Mouse (Mus musculus): ENCODE measurements at regions not wholly inside any gene's neighbourhood (a gene's known extent, or its start where the extent isn't known, plus 50 kb on each side); places are given as distances from the start of the nearest gene placed in this dataset.

DNA sequence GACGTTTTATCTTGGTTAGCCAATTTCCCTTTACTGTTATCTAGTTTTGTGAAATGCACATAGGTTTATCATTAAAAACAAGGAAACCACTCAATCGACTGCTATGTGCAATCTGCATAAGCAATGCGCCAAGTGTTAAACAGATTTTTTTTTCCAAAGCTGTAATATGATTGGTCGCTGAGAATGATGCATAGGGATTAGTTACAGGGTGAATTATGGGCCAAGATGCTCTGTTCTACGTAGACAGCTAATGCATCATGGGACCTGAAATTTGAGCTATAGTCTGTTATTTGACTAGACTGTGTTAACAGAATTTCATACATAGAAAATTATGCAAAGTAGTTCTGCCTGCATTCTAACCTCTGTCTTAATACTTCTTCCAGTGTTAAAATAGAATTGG lies 284.0 kb downstream of the Basp1 start:
- Histone ChIP-seq H3K27me3 (ENCODE audit: control insufficient read depth, insufficient read depth, low read length) (no peaks in the 10 kb centered on the region), H3K4me2 (ENCODE audit: low read depth) (no peak overlapping the region), H3K9me3 (ENCODE audit: control insufficient read depth, low read length) (no peaks in the 10 kb centered on the region), H3K4me1 (ENCODE audit: control insufficient read depth, insufficient read depth, low read length) (no peaks in the 10 kb centered on the region), H3K4me3 (ENCODE audit: low read depth, low read length) (no peak overlapping the region), H3K27ac (ENCODE audit: low read depth, low read length) (no peak overlapping the region), H3K9ac (ENCODE audit: low read length) (no peak overlapping the region), H3K36me3 (ENCODE audit: control insufficient read depth, insufficient read depth, low read length) (no peaks in the 10 kb centered on the region)
- ATAC-seq (ENCODE audit: insufficient read depth, low FRiP score, low TSS enrichment): no peak
- WGBS: 76% methylated on average over 5 of the region's 5 CpGs
- DNase-seq (ENCODE audit: low spot score): no peak

- Histone ChIP-seq H3K27ac (ENCODE audit: low read depth, low read length) (no peak overlapping the region), H3K36me3 (ENCODE audit: control insufficient read depth, insufficient read depth, low read length) (no peaks in the 10 kb centered on the region), H3K9ac (ENCODE audit: low read length) (no peak overlapping the region), H3K4me1 (ENCODE audit: control insufficient read depth, insufficient read depth, low read length) (no peaks in the 10 kb centered on the region), H3K27me3 (ENCODE audit: control insufficient read depth, insufficient read depth, low read length) (no peaks in the 10 kb centered on the region), H3K9me3 (ENCODE audit: control insufficient read depth, low read length) (no peaks in the 10 kb centered on the region), H3K4me3 (ENCODE audit: low read depth, low read length) (no peak overlapping the region), H3K4me2 (ENCODE audit: low read depth) (no peak overlapping the region)
- WGBS: 46% methylated on average over 4 of the region's 4 CpGs
- no peak for DNase-seq (ENCODE audit: low spot score)
- no peak for ATAC-seq (ENCODE audit: insufficient read depth, low FRiP score, low TSS enrichment)
Measured at GRCm38 (mm10) chr15:25120441-25120840, 293.1 kb downstream of the Basp1 start.

DNA sequence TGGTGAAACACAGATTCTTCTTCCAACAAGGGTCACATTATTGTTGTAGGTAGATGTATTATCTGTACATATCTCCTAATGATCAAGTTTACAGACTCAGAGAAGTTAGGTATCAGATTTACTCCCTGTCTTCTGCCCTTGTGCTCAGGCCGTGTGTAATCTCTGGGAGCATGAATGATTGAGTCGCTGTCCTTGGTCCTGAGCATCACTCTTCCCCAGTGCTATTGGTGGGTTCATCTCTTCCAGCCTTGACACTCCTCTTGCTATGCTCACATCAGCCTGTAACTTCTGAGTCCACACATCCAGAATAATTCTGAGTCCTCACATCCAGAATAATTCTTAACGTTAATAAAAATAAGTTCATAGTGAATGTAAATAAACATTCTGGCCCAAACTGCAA lies 295.6 kb downstream of the Basp1 start:
- DNase-seq (ENCODE audit: low spot score): peak; percentile 63
- Histone ChIP-seq H3K4me3 (ENCODE audit: low read depth, low read length) (no peak overlapping the region), H3K9me3 (ENCODE audit: control insufficient read depth, low read length) (no peaks in the 10 kb centered on the region), H3K9ac (ENCODE audit: low read length) (no peak overlapping the region), H3K36me3 (ENCODE audit: control insufficient read depth, insufficient read depth, low read length) (no peaks in the 10 kb centered on the region), H3K4me2 (ENCODE audit: low read depth) (no peak overlapping the region), H3K27ac (ENCODE audit: low read depth, low read length) (no peak overlapping the region), H3K27me3 (ENCODE audit: control insufficient read depth, insufficient read depth, low read length) (no peaks in the 10 kb centered on the region), H3K4me1 (ENCODE audit: control insufficient read depth, insufficient read depth, low read length) (no peaks in the 10 kb centered on the region)
- no peak for ATAC-seq (ENCODE audit: insufficient read depth, low FRiP score, low TSS enrichment)
- 54% methylated on average over 3 of the region's 3 CpGs for WGBS

DNA sequence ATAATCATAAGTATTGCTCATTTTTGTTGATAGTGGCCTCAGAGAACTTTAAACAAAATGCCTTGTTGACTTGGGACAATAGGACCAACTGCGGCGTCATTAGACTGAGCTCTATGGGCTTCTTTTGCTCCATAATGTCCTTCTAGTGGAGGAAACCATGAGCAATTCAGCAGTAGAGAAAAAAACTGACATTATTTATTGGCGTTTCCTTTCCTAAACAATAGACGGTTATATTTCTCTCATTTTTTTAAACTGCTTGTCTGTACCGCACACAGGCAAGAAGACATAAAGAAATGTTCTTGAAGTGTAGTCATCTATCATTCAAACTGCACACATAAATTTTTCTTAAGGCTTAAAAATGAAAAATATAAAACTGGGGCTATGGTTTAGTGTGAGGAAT lies 310.8 kb downstream of the Basp1 start:
- H3K9me3 ChIP-seq (ENCODE audit: control insufficient read depth, low read length): no peaks in the 10 kb centered on the region
- H3K4me3 ChIP-seq (ENCODE audit: low read depth, low read length): no peak overlapping the region
- H3K4me2 ChIP-seq (ENCODE audit: low read depth): no peak overlapping the region
- DNase-seq (ENCODE audit: low spot score) (no peak), ATAC-seq (ENCODE audit: insufficient read depth, low FRiP score, low TSS enrichment) (no peak)
- H3K36me3 ChIP-seq (ENCODE audit: control insufficient read depth, insufficient read depth, low read length): no peaks in the 10 kb centered on the region
- no peaks in the 10 kb centered on the region for H3K4me1 ChIP-seq (ENCODE audit: control insufficient read depth, insufficient read depth, low read length)
- H3K27ac ChIP-seq (ENCODE audit: low read depth, low read length): no peak overlapping the region
- 74% methylated on average over 5 of the region's 5 CpGs for WGBS
- no peaks in the 10 kb centered on the region for H3K27me3 ChIP-seq (ENCODE audit: control insufficient read depth, insufficient read depth, low read length)
- no peak overlapping the region for H3K9ac ChIP-seq (ENCODE audit: low read length)

DNA sequence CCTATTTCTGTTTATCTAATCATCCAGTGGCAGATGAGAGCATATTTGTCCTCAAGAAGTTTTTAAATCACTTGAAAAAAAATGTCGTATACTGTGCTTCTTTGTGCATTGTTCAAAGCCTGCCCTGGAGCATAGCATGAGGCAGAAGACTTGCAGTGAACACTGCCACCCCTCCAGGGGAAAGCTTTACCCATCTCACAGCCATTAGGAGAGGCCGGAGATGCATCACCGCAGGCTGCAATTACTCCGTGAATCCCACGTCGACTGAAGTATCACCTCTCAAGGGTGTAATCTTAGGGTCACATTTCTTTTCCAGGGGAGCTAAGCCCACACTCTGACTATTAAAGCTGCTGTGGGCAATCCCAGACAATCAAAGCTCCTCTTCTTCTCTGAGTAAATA lies 319.8 kb downstream of the Basp1 start:
- DNase-seq (ENCODE audit: low spot score) (peak; percentile 14), ATAC-seq (ENCODE audit: insufficient read depth, low FRiP score, low TSS enrichment) (no peak)
- Histone ChIP-seq H3K9ac (ENCODE audit: low read length) (no peak overlapping the region), H3K4me1 (ENCODE audit: control insufficient read depth, insufficient read depth, low read length) (no peaks in the 10 kb centered on the region), H3K4me2 (ENCODE audit: low read depth) (no peak overlapping the region), H3K9me3 (ENCODE audit: control insufficient read depth, low read length) (no peaks in the 10 kb centered on the region), H3K4me3 (ENCODE audit: low read depth, low read length) (no peak overlapping the region), H3K27ac (ENCODE audit: low read depth, low read length) (no peak overlapping the region), H3K27me3 (ENCODE audit: control insufficient read depth, insufficient read depth, low read length) (no peaks in the 10 kb centered on the region), H3K36me3 (ENCODE audit: control insufficient read depth, insufficient read depth, low read length) (no peaks in the 10 kb centered on the region)
- 31% methylated on average over 6 of the region's 6 CpGs for WGBS

DNA sequence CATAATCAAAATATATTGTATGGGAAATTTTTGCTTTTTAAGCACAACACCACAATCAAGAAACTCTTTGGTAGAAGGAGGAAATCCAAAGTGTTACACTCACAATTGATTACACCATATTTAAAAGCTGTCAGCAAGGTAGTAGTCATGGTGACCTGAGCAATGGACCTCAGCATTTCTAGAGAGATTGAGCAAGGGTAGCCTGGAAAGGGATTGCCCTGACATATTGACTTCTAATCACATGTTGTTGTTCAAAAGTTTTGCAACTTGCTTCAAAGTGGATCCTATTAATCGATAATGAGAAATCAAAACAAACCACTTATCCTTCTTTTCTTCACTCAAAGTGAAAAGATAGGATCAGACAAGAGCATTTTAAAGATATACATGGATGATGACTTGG lies 343.9 kb downstream of the Basp1 start:
- ATAC-seq (ENCODE audit: insufficient read depth, low FRiP score, low TSS enrichment) (no peak), DNase-seq (ENCODE audit: low spot score) (no peak)
- Histone ChIP-seq H3K27me3 (ENCODE audit: control insufficient read depth, insufficient read depth, low read length) (no peaks in the 10 kb centered on the region), H3K36me3 (ENCODE audit: control insufficient read depth, insufficient read depth, low read length) (no peaks in the 10 kb centered on the region), H3K9me3 (ENCODE audit: control insufficient read depth, low read length) (no peaks in the 10 kb centered on the region), H3K9ac (ENCODE audit: low read length) (no peak overlapping the region), H3K27ac (ENCODE audit: low read depth, low read length) (no peak overlapping the region), H3K4me2 (ENCODE audit: low read depth) (no peak overlapping the region), H3K4me3 (ENCODE audit: low read depth, low read length) (no peak overlapping the region), H3K4me1 (ENCODE audit: control insufficient read depth, insufficient read depth, low read length) (no peaks in the 10 kb centered on the region)
- 87% methylated on average over 1 of the region's 1 CpGs for WGBS

GRCm38 (mm10) chr15:25059347-25059746 lies 354.2 kb downstream of the Basp1 start:
- no peak overlapping the region for H3K4me2 ChIP-seq (ENCODE audit: low read depth)
- ATAC-seq (ENCODE audit: insufficient read depth, low FRiP score, low TSS enrichment) (no peak), DNase-seq (ENCODE audit: low spot score) (no peak)
- no peaks in the 10 kb centered on the region for H3K36me3 ChIP-seq (ENCODE audit: control insufficient read depth, insufficient read depth, low read length)
- H3K4me1 ChIP-seq (ENCODE audit: control insufficient read depth, insufficient read depth, low read length): no peaks in the 10 kb centered on the region
- no peak overlapping the region for H3K4me3 ChIP-seq (ENCODE audit: low read depth, low read length)
- H3K27ac ChIP-seq (ENCODE audit: low read depth, low read length): no peak overlapping the region
- H3K9me3 ChIP-seq (ENCODE audit: control insufficient read depth, low read length): no peaks in the 10 kb centered on the region
- no peak overlapping the region for H3K9ac ChIP-seq (ENCODE audit: low read length)
- no peaks in the 10 kb centered on the region for H3K27me3 ChIP-seq (ENCODE audit: control insufficient read depth, insufficient read depth, low read length)

DNA sequence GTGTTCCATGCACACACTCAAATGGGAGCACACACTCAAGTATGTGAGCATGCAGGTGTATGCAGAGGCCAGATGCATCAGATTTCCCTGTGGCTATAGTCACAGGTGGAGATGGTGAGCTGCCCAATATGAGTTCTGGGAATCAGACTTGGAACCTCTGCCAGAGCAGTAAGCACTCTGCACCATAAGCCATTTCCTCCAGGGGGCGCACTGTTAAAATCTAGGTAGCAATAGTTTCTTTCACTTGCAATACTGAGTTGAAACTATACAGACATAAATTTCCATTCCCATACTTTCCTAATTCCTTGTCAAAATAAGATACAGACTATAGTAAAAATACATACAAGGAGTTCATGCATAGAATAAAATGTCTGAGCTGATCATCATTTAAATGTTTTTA lies 365.7 kb downstream of the Basp1 start:
- DNase-seq (ENCODE audit: low spot score) (peak; percentile 62), ATAC-seq (ENCODE audit: insufficient read depth, low FRiP score, low TSS enrichment) (no peak)
- Histone ChIP-seq H3K4me1 (ENCODE audit: control insufficient read depth, insufficient read depth, low read length) (peaks cover 3% of the 10 kb centered on the region; the same call in 1 of the 2 replicates), H3K27ac (ENCODE audit: low read depth, low read length) (no peak overlapping the region), H3K36me3 (ENCODE audit: control insufficient read depth, insufficient read depth, low read length) (no peaks in the 10 kb centered on the region), H3K9me3 (ENCODE audit: control insufficient read depth, low read length) (no peaks in the 10 kb centered on the region), H3K4me3 (ENCODE audit: low read depth, low read length) (no peak overlapping the region), H3K9ac (ENCODE audit: low read length) (no peak overlapping the region), H3K27me3 (ENCODE audit: control insufficient read depth, insufficient read depth, low read length) (no peaks in the 10 kb centered on the region), H3K4me2 (ENCODE audit: low read depth) (no peak overlapping the region)
- WGBS: 42% methylated on average over 1 of the region's 1 CpGs

DNA sequence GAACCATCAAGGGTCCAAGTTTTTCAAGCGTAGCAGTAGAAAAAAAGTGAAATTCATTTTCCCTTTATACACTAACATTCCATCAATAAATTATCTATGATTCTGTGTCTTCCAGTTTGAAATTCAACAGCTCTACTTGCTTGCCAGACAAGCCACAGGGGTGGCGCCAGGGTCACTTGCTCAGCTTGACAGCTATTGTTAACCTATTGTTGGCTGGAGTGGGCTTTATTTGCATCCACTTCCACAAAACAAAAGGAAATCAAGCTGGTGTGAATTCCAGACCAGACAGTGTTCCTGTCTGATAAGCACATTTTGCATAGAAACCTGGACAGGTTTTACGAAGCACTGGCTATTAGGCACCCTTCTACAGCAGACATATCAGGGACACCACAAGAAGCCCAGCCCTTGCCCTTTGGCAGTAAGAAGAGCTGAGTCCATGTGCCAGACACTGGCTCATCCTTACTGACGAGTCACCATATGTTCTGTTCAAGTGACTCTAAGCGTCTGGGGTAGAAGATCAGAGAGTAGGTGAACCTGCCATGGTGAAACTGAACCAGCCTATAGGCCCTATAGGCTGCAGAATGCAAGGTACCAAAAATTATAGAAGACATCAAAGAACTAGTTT lies 366.9 kb downstream of the Basp1 start:
- no peak for ATAC-seq (ENCODE audit: insufficient read depth, low FRiP score, low TSS enrichment)
- Histone ChIP-seq H3K27ac (ENCODE audit: low read depth, low read length) (no peak overlapping the region), H3K9me3 (ENCODE audit: control insufficient read depth, low read length) (no peaks in the 10 kb centered on the region), H3K4me2 (ENCODE audit: low read depth) (no peak overlapping the region), H3K9ac (ENCODE audit: low read length) (no peak overlapping the region), H3K4me1 (ENCODE audit: control insufficient read depth, insufficient read depth, low read length) (peaks cover 3% of the 10 kb centered on the region; the same call in 1 of the 2 replicates), H3K36me3 (ENCODE audit: control insufficient read depth, insufficient read depth, low read length) (no peaks in the 10 kb centered on the region), H3K27me3 (ENCODE audit: control insufficient read depth, insufficient read depth, low read length) (no peaks in the 10 kb centered on the region), H3K4me3 (ENCODE audit: low read depth, low read length) (no peak overlapping the region)
- DNase-seq (ENCODE audit: low spot score): no peak
- WGBS: 50% methylated on average over 5 of the region's 5 CpGs

Data from neural tube, embryonic 11.5 days (tissue).